Mouse (Mus musculus) left cerebral cortex, adult 11 months (tissue): ENCODE data around the gene Per1.

ENCODE experiments used
- DNase-seq: peaks from one replicate; pipeline ENCODE4 v3.0.0; 2022; ENCODE audit warnings: low spot score

Per1 gene

GRCm38 (mm10) chr11:69133923-69134621 is 39.1 kb downstream of the Per1 start:
- DNase-seq = no peak

DNA sequence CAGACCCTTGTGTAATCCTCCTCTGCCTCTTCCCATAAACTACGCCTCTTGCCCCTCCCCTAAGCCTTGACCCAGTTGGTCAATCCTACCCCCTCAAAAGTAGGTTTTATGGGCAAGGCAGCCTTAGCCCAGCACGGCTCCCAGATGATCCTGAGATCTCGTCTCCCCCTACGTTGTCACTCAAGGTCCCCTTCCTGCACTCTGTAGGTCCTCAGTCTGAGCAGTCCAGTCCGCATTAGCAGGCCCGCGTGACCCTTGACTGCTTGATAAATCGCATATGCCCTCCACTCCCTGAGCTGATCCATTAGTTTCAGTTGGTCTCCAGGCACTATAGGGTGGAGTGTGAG is 39.6 kb downstream of the Per1 start:
- no peak for DNase-seq

GRCm38 (mm10) chr11:69135361-69135760 is 40.3 kb downstream of the Per1 start:
- no peak for DNase-seq

DNA sequence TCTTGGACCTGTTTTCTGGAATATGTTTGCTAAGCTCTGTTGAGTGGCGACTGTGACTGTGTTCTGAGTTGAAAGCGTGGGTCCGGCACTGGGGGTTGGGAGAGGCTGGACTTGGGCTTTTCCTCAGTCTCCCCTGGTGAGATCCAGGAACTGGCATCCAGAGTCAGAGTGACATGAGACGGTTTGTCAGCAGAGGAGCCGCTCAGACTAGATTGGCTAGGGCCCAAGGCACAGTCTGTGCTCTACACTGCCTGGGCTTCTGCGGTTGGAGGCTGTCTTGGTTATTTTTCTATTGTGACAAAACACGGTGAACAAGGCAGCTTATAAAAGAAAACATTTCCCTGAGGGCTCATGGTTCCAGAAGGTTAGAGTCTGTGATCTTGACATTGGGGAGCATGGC is 52.5 kb downstream of the Per1 start:
- no peak for DNase-seq

- no peak for DNase-seq
These were observed 53.5 kb downstream of the Per1 start for GRCm38 (mm10) chr11:69148451-69148960.

DNA sequence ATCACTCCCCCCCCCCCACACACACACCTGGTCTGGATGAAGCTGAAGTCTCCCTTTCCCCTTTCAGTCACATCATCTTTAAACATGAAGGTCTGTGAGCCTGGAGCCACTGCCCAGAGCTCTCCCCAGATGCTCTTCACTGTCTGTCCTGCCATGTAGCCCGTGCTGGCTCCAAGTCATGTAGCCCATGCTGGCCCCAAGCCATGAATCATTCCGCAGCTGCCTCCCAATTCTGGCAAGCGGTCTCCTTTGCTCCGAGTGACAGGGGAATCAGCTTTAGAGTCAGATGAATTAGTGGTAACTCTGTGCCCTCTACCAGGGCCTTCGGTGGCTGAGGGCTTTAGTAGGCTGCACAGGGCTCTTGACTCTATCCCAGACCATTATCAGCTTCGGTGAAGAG is 54.7 kb downstream of the Per1 start:
- DNase-seq = no peak

DNA sequence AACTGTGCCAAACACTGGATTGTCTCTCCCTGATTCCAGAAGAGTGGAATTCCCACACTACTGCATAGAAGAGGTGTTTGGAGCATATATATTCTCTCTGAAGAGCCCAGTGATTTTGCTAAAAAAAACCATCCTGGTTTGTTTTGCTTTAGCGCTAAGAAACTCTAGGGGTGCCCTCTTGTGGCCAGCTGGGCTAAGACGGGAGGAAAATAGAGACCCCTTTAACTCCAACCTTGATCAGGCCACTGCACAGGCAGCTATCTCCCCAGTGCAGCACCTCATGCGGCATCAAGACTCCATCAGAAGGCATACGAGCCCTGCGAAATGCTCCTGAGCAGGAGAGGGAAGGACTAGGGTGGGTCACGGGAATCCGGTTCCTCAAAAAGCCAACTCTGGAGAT is 55.4 kb downstream of the Per1 start:
- no peak for DNase-seq

GRCm38 (mm10) chr11:69151004-69151403 is 56.0 kb downstream of the Per1 start:
- no peak for DNase-seq

- DNase-seq = no peak
These were observed 58.8 kb downstream of the Per1 start for GRCm38 (mm10) chr11:69153831-69154230.

GRCm38 (mm10) chr11:69155351-69155750 is 60.3 kb downstream of the Per1 start:
- DNase-seq = no peak

DNA sequence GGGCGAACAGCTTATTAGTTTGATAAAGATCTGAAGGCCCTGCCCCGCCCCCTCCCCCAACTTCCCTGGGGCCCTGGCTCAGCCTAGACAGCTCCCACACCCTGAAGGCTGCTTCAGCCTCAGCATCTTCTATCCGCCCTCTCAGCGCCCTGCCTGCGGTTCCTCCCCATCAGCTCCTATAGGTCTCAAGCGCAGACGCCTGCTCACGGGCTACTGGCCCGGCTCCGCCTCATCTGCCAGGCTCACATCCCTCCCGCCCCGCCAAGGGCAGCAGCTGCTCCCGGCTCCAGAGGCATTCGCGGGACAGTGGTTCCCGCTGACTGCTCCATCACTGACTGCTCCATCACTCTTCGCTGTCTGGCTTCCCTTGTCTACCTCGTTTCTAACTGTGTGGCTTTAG is 61.8 kb downstream of the Per1 start, which contains the start of gene Alox12b:
TSS of gene Alox12b (plus strand) at position 190 of the 400 bp plus-strand sequence.
- no peak for DNase-seq
